Mouse (Mus musculus): ENCODE measurements around the gene Gm20388. TPM values are rescaled to one million over a fixed set of nuclear protein-coding genes. Genes with fewer than 3 reads are reported as not detected.

Gene Gm20388
- polyA plus RNA-seq, 1 experiment from 2014 or later: not detected

GRCm38 (mm10) chr8:122986501-122987184 is 3076.0 kb downstream of the Gm20388 start:
- Histone ChIP-seq H3K4me2 (replicated peaks; ENCODE audit: low read depth, low read length) (no peak overlapping the region), H3K36me3 (ENCODE audit: control insufficient read depth, insufficient read depth, low read length) (no peaks in the 10 kb centered on the region), H3K9ac (ENCODE audit: low read depth, low read length) (no peak overlapping the region), H3K4me1 (ENCODE audit: control insufficient read depth, insufficient read depth, low read length) (peaks cover 17% of the 10 kb centered on the region), H3K4me3 (ENCODE audit: low read length) (no peak overlapping the region), H3K9me3 (ENCODE audit: control insufficient read depth, low read length) (no peaks in the 10 kb centered on the region), H3K27me3 (ENCODE audit: control insufficient read depth, insufficient read depth, low read length) (no peaks in the 10 kb centered on the region), H3K27ac (ENCODE audit: low read depth, low read length) (no peak overlapping the region)
- 69% methylated on average over 8 of the region's 8 CpGs for WGBS
- no peak for ATAC-seq (ENCODE audit: low FRiP score, low TSS enrichment)

GRCm38 (mm10) chr8:122987255-122987654 is 3076.6 kb downstream of the Gm20388 start:
- no peak overlapping the region for H3K4me2 ChIP-seq (replicated peaks; ENCODE audit: low read depth, low read length)
- ATAC-seq (ENCODE audit: low FRiP score, low TSS enrichment): no peak
- WGBS: 49% methylated on average over 2 of the region's 2 CpGs
- no peak overlapping the region for H3K9ac ChIP-seq (ENCODE audit: low read depth, low read length)
- no peak overlapping the region for H3K4me3 ChIP-seq (ENCODE audit: low read length)
- H3K36me3 ChIP-seq (ENCODE audit: control insufficient read depth, insufficient read depth, low read length): no peaks in the 10 kb centered on the region
- no peaks in the 10 kb centered on the region for H3K27me3 ChIP-seq (ENCODE audit: control insufficient read depth, insufficient read depth, low read length)
- H3K4me1 ChIP-seq (ENCODE audit: control insufficient read depth, insufficient read depth, low read length): peaks cover 24% of the 10 kb centered on the region
- H3K27ac ChIP-seq (ENCODE audit: low read depth, low read length): no peak overlapping the region
- no peaks in the 10 kb centered on the region for H3K9me3 ChIP-seq (ENCODE audit: control insufficient read depth, low read length)

- H3K4me2 ChIP-seq (replicated peaks; ENCODE audit: low read depth, low read length): no peak overlapping the region
- no peaks in the 10 kb centered on the region for H3K9me3 ChIP-seq (ENCODE audit: control insufficient read depth, low read length)
- no peak overlapping the region for H3K27ac ChIP-seq (ENCODE audit: low read depth, low read length)
- H3K36me3 ChIP-seq (ENCODE audit: control insufficient read depth, insufficient read depth, low read length): no peaks in the 10 kb centered on the region
- no peaks in the 10 kb centered on the region for H3K27me3 ChIP-seq (ENCODE audit: control insufficient read depth, insufficient read depth, low read length)
- WGBS: 88% methylated on average over 3 of the region's 3 CpGs
- no peak overlapping the region for H3K9ac ChIP-seq (ENCODE audit: low read depth, low read length)
- peaks cover 26% of the 10 kb centered on the region for H3K4me1 ChIP-seq (ENCODE audit: control insufficient read depth, insufficient read depth, low read length)
- ATAC-seq (ENCODE audit: low FRiP score, low TSS enrichment): no peak
- H3K4me3 ChIP-seq (ENCODE audit: low read length): no peak overlapping the region
These were observed 3078.3 kb downstream of the Gm20388 start for GRCm38 (mm10) chr8:122988955-122989354.

GRCm38 (mm10) chr8:122989976-122990375 is 3079.3 kb downstream of the Gm20388 start:
- H3K9ac ChIP-seq (ENCODE audit: low read depth, low read length): no peak overlapping the region
- no peaks in the 10 kb centered on the region for H3K36me3 ChIP-seq (ENCODE audit: control insufficient read depth, insufficient read depth, low read length)
- H3K27me3 ChIP-seq (ENCODE audit: control insufficient read depth, insufficient read depth, low read length): no peaks in the 10 kb centered on the region
- WGBS: 85% methylated on average over 2 of the region's 2 CpGs
- no peak overlapping the region for H3K4me2 ChIP-seq (replicated peaks; ENCODE audit: low read depth, low read length)
- no peaks in the 10 kb centered on the region for H3K9me3 ChIP-seq (ENCODE audit: control insufficient read depth, low read length)
- no peak overlapping the region for H3K4me3 ChIP-seq (ENCODE audit: low read length)
- ATAC-seq (ENCODE audit: low FRiP score, low TSS enrichment): no peak
- peaks cover 31% of the 10 kb centered on the region for H3K4me1 ChIP-seq (ENCODE audit: control insufficient read depth, insufficient read depth, low read length)
- H3K27ac ChIP-seq (ENCODE audit: low read depth, low read length): no peak overlapping the region

GRCm38 (mm10) chr8:122991368-122991767 is 3080.7 kb downstream of the Gm20388 start:
- no peaks in the 10 kb centered on the region for H3K27me3 ChIP-seq (ENCODE audit: control insufficient read depth, insufficient read depth, low read length)
- H3K9ac ChIP-seq (ENCODE audit: low read depth, low read length): no peak overlapping the region
- H3K4me1 ChIP-seq (ENCODE audit: control insufficient read depth, insufficient read depth, low read length): peaks cover 26% of the 10 kb centered on the region
- H3K4me3 ChIP-seq (ENCODE audit: low read length): no peak overlapping the region
- no peaks in the 10 kb centered on the region for H3K9me3 ChIP-seq (ENCODE audit: control insufficient read depth, low read length)
- H3K27ac ChIP-seq (ENCODE audit: low read depth, low read length): no peak overlapping the region
- H3K36me3 ChIP-seq (ENCODE audit: control insufficient read depth, insufficient read depth, low read length): no peaks in the 10 kb centered on the region
- H3K4me2 ChIP-seq (replicated peaks; ENCODE audit: low read depth, low read length): no peak overlapping the region
- no peak for ATAC-seq (ENCODE audit: low FRiP score, low TSS enrichment)
- 62% methylated on average over 5 of the region's 5 CpGs for WGBS

- H3K27ac ChIP-seq (ENCODE audit: low read depth, low read length): no peak overlapping the region
- H3K9ac ChIP-seq (ENCODE audit: low read depth, low read length): no peak overlapping the region
- no peak overlapping the region for H3K4me3 ChIP-seq (ENCODE audit: low read length)
- WGBS: 23% methylated on average over 2 of the region's 2 CpGs
- no peaks in the 10 kb centered on the region for H3K27me3 ChIP-seq (ENCODE audit: control insufficient read depth, insufficient read depth, low read length)
- H3K4me1 ChIP-seq (ENCODE audit: control insufficient read depth, insufficient read depth, low read length): peaks cover 23% of the 10 kb centered on the region
- no peaks in the 10 kb centered on the region for H3K9me3 ChIP-seq (ENCODE audit: control insufficient read depth, low read length)
- ATAC-seq (ENCODE audit: low FRiP score, low TSS enrichment): no peak
- H3K36me3 ChIP-seq (ENCODE audit: control insufficient read depth, insufficient read depth, low read length): no peaks in the 10 kb centered on the region
- H3K4me2 ChIP-seq (replicated peaks; ENCODE audit: low read depth, low read length): no peak overlapping the region
These were observed 3081.7 kb downstream of the Gm20388 start for GRCm38 (mm10) chr8:122992296-122992695.

GRCm38 (mm10) chr8:122993031-122993430 is 3082.4 kb downstream of the Gm20388 start:
- no peak overlapping the region for H3K9ac ChIP-seq (ENCODE audit: low read depth, low read length)
- no peaks in the 10 kb centered on the region for H3K27me3 ChIP-seq (ENCODE audit: control insufficient read depth, insufficient read depth, low read length)
- 81% methylated on average over 3 of the region's 3 CpGs for WGBS
- H3K4me1 ChIP-seq (ENCODE audit: control insufficient read depth, insufficient read depth, low read length): peaks cover 19% of the 10 kb centered on the region
- ATAC-seq (ENCODE audit: low FRiP score, low TSS enrichment): no peak
- H3K36me3 ChIP-seq (ENCODE audit: control insufficient read depth, insufficient read depth, low read length): no peaks in the 10 kb centered on the region
- no peak overlapping the region for H3K4me3 ChIP-seq (ENCODE audit: low read length)
- no peaks in the 10 kb centered on the region for H3K9me3 ChIP-seq (ENCODE audit: control insufficient read depth, low read length)
- H3K27ac ChIP-seq (ENCODE audit: low read depth, low read length): no peak overlapping the region
- H3K4me2 ChIP-seq (replicated peaks; ENCODE audit: low read depth, low read length): no peak overlapping the region

- Histone ChIP-seq H3K27ac (ENCODE audit: low read depth, low read length) (no peak overlapping the region), H3K9ac (ENCODE audit: low read depth, low read length) (no peak overlapping the region), H3K4me2 (replicated peaks; ENCODE audit: low read depth, low read length) (no peak overlapping the region), H3K27me3 (ENCODE audit: control insufficient read depth, insufficient read depth, low read length) (no peaks in the 10 kb centered on the region), H3K36me3 (ENCODE audit: control insufficient read depth, insufficient read depth, low read length) (no peaks in the 10 kb centered on the region), H3K4me1 (ENCODE audit: control insufficient read depth, insufficient read depth, low read length) (peaks cover 18% of the 10 kb centered on the region), H3K9me3 (ENCODE audit: control insufficient read depth, low read length) (no peaks in the 10 kb centered on the region), H3K4me3 (ENCODE audit: low read length) (no peak overlapping the region)
- WGBS: 69% methylated on average over 5 of the region's 5 CpGs
- ATAC-seq (ENCODE audit: low FRiP score, low TSS enrichment): no peak
These were observed 3083.1 kb downstream of the Gm20388 start for GRCm38 (mm10) chr8:122993740-122994139.

GRCm38 (mm10) chr8:122997963-122998362 is 3087.3 kb downstream of the Gm20388 start:
- H3K9me3 ChIP-seq (ENCODE audit: control insufficient read depth, low read length): no peaks in the 10 kb centered on the region
- H3K27me3 ChIP-seq (ENCODE audit: control insufficient read depth, insufficient read depth, low read length): no peaks in the 10 kb centered on the region
- no peak overlapping the region for H3K4me3 ChIP-seq (ENCODE audit: low read length)
- no peak overlapping the region for H3K27ac ChIP-seq (ENCODE audit: low read depth, low read length)
- H3K9ac ChIP-seq (ENCODE audit: low read depth, low read length): no peak overlapping the region
- H3K36me3 ChIP-seq (ENCODE audit: control insufficient read depth, insufficient read depth, low read length): no peaks in the 10 kb centered on the region
- 0 out of 2 replicates have a peak, but pooled peaks cover 5% of the 10 kb centered on the region for H3K4me1 ChIP-seq (ENCODE audit: control insufficient read depth, insufficient read depth, low read length)
- no peak overlapping the region for H3K4me2 ChIP-seq (replicated peaks; ENCODE audit: low read depth, low read length)
- no peak for ATAC-seq (ENCODE audit: low FRiP score, low TSS enrichment)
- 78% methylated on average over 4 of the region's 4 CpGs for WGBS
